Mouse (Mus musculus): Measurements from ENCODE around the gene 2310030G06Rik. TPM values are rescaled to one million over a fixed set of nuclear protein-coding genes. Genes with fewer than 3 reads are reported as not detected.

Gene 2310030G06Rik
- polyA plus RNA-seq, 1 experiment from 2014 or later: not detected

- Histone ChIP-seq H3K4me3 (ENCODE audit: inconsistent target) (peak overlapping the region; percentile 10; the same call in 1 of the 2 replicates), H3K27ac (no peak overlapping the region), H3K36me3 (ENCODE audit: inconsistent target) (no peaks in the 10 kb centered on the region), H3K79me2 (ENCODE audit: inconsistent target) (no peaks in the 10 kb centered on the region)
- under 1% methylated on average over 42 of the region's 45 CpGs for WGBS (ENCODE audit: missing documents)
Observed at GRCm38 (mm10) chr9:50727925-50728651, 18.2 kb downstream of the 2310030G06Rik start.

DNA sequence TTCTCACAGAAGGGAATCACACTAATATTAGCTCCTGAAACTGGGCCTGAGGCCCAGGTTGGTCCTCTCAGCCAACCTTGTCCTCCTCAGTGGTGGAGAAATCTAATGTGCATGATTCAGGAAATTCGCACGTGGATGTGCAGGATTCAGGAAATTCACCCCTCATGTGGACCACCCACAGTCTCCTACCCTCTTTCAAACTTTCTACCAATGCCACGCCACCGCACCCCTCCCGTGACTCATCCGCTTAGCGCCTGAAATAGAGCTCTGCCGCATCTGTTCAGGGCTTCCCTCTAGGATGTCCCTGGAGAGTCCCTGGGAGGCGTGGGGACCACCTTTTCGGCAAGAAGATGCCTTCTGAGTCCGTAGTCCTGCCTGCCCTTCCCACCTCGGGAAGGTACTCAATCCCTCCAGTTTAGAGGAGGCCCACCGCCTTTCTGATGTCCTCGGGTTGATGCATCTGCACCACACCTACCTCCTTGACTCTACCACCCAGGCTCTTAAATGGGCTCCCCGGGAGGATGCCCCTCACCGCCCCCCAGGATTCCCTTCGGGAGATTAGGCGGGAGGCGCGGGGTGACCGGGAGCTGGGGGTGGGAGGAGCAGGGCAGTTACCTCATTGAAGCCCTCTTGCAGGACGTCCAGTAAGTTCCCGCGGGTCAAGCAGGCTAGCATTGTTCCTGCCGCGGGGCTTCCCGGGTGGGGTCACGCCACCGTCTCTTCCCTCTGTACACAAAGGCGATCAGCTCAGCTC is 19.0 kb downstream of the 2310030G06Rik start:
- Histone ChIP-seq H3K36me3 (ENCODE audit: inconsistent target) (no peaks in the 10 kb centered on the region), H3K27ac (no peak overlapping the region), H3K79me2 (ENCODE audit: inconsistent target) (no peaks in the 10 kb centered on the region), H3K4me3 (ENCODE audit: inconsistent target) (no peak overlapping the region)
- 31% methylated on average over 30 of the region's 30 CpGs for WGBS (ENCODE audit: missing documents)

DNA sequence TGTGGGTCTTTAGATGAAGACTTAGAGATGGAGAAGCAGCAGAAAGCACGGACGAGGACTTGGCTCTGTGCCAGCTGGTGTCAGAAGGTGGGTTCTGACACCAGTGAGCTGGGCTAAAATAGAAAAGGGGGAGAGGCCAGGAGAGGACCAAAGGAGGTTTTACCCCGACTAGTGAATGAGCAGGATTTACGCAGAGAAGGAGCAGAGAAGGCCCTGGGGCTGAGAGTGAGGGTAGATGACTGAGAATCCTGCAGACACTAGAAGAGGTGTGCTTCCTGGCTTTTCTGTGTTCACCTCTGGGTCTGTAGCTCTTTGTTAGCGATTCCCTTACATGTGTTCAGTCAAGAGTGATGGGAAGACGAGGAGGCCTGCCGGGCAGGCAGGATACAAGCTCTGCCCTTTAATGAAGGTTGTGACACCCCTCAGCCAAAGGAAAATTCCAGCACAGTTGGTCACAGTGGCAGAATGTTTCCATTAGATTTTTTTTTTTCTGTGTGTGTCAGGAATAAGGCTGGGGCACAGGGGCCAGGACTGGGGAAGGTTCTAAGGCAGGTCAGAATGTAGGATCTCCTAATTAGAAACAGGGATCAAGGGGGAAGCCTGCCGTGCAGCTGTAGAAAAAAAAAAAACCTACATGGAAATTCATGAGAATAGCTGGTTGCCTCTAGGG is 20.3 kb downstream of the 2310030G06Rik start:
- WGBS (ENCODE audit: missing documents): 84% methylated on average over 8 of the region's 8 CpGs
- H3K4me3 ChIP-seq (ENCODE audit: inconsistent target): no peak overlapping the region
- H3K79me2 ChIP-seq (ENCODE audit: inconsistent target): no peaks in the 10 kb centered on the region
- no peak overlapping the region for H3K27ac ChIP-seq
- no peaks in the 10 kb centered on the region for H3K36me3 ChIP-seq (ENCODE audit: inconsistent target)

GRCm38 (mm10) chr9:50724661-50725330 is 21.5 kb downstream of the 2310030G06Rik start:
- WGBS (ENCODE audit: missing documents): 36% methylated on average over 3 of the region's 3 CpGs
- Histone ChIP-seq H3K27ac (no peak overlapping the region), H3K79me2 (ENCODE audit: inconsistent target) (no peaks in the 10 kb centered on the region), H3K36me3 (ENCODE audit: inconsistent target) (no peaks in the 10 kb centered on the region), H3K4me3 (ENCODE audit: inconsistent target) (no peak overlapping the region)

- no peaks in the 10 kb centered on the region for H3K79me2 ChIP-seq (ENCODE audit: inconsistent target)
- H3K4me3 ChIP-seq (ENCODE audit: inconsistent target): no peak overlapping the region
- 90% methylated on average over 2 of the region's 2 CpGs for WGBS (ENCODE audit: missing documents)
- H3K36me3 ChIP-seq (ENCODE audit: inconsistent target): no peaks in the 10 kb centered on the region
- H3K27ac ChIP-seq: no peak overlapping the region
Observed at GRCm38 (mm10) chr9:50724147-50724546, 22.2 kb downstream of the 2310030G06Rik start.

DNA sequence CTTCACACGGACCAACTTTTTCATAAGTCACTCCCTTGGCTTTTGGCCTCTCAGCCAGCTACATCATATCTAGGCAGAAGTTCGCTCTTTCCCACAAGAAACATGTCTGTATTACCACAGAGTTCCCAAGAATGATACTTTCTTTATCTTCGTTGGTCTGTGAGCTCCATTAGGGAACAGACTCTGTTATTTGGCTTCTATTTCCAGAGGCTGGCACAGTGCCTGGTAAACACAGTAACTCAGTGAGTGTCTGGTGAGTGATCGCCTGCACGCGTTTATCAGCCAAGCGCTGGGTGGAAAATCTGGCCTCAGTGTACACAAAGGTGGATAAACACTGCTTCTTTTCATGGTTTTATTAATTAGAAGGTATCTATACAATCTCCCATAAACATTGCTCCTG is 22.9 kb downstream of the 2310030G06Rik start:
- H3K79me2 ChIP-seq (ENCODE audit: inconsistent target): no peaks in the 10 kb centered on the region
- 81% methylated on average over 7 of the region's 7 CpGs for WGBS (ENCODE audit: missing documents)
- no peaks in the 10 kb centered on the region for H3K36me3 ChIP-seq (ENCODE audit: inconsistent target)
- no peak overlapping the region for H3K27ac ChIP-seq
- H3K4me3 ChIP-seq (ENCODE audit: inconsistent target): no peak overlapping the region

GRCm38 (mm10) chr9:50722451-50722911 is 23.9 kb downstream of the 2310030G06Rik start:
- Histone ChIP-seq H3K79me2 (ENCODE audit: inconsistent target) (no peaks in the 10 kb centered on the region), H3K4me3 (ENCODE audit: inconsistent target) (no peak overlapping the region), H3K27ac (no peak overlapping the region), H3K36me3 (ENCODE audit: inconsistent target) (no peaks in the 10 kb centered on the region)
- WGBS (ENCODE audit: missing documents): 80% methylated on average over 8 of the region's 8 CpGs

GRCm38 (mm10) chr9:50721061-50721460 is 25.3 kb downstream of the 2310030G06Rik start:
- Histone ChIP-seq H3K36me3 (ENCODE audit: inconsistent target) (no peaks in the 10 kb centered on the region), H3K79me2 (ENCODE audit: inconsistent target) (no peaks in the 10 kb centered on the region), H3K27ac (no peak overlapping the region), H3K4me3 (ENCODE audit: inconsistent target) (no peak overlapping the region)
- WGBS (ENCODE audit: missing documents): 79% methylated on average over 12 of the region's 12 CpGs

DNA sequence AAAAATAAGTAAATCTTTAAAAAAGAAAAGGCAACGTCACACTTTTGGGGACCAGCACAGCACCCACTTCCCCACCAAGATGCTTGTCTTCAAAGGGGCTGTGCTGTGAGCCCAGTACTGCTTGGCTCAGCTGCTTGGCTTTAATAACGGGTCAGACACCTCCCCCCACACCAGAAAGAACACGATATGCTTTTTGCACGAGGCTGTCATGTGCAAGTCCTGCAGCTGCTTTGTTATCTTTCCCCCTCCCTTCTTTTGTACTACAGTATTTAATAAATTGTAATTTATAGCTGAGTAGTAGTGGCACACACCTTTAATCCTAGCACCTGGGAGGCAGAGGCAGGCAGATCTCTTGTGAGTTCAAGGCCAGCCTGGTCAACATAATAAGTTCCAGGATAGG is 27.5 kb downstream of the 2310030G06Rik start:
- WGBS (ENCODE audit: missing documents): 81% methylated on average over 4 of the region's 4 CpGs
- Histone ChIP-seq H3K79me2 (ENCODE audit: inconsistent target) (no peaks in the 10 kb centered on the region), H3K4me3 (ENCODE audit: inconsistent target) (no peak overlapping the region), H3K27ac (no peak overlapping the region), H3K36me3 (ENCODE audit: inconsistent target) (no peaks in the 10 kb centered on the region)

DNA sequence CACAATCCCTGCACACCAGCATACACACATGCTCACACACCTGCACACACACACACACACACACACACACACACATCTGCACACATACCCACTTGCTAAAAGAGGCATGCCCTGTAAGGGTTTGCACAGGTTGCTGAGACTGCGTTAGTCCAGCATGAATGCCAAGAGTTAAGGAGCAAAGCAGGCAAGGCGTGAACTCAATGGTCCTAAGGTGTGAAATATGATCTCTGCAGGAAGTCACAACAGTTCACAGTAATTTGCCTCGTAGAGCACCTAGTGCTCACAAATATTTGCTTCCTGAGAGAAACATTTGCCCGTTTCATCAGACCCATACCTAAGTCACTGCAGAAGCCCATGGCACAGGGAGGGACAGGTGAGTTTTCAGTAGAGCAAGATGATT is 32.1 kb downstream of the 2310030G06Rik start:
- H3K79me2 ChIP-seq (ENCODE audit: inconsistent target): no peaks in the 10 kb centered on the region
- no peaks in the 10 kb centered on the region for H3K36me3 ChIP-seq (ENCODE audit: inconsistent target)
- H3K27ac ChIP-seq: no peak overlapping the region
- 26% methylated on average over 4 of the region's 4 CpGs for WGBS (ENCODE audit: missing documents)
- no peak overlapping the region for H3K4me3 ChIP-seq (ENCODE audit: inconsistent target)

- 38% methylated on average over 4 of the region's 4 CpGs for WGBS (ENCODE audit: missing documents)
- no peak overlapping the region for H3K27ac ChIP-seq
- H3K36me3 ChIP-seq (ENCODE audit: inconsistent target): no peaks in the 10 kb centered on the region
- no peaks in the 10 kb centered on the region for H3K79me2 ChIP-seq (ENCODE audit: inconsistent target)
- no peak overlapping the region for H3K4me3 ChIP-seq (ENCODE audit: inconsistent target)
Observed at GRCm38 (mm10) chr9:50711337-50711736, 35.0 kb downstream of the 2310030G06Rik start.

- H3K4me3 ChIP-seq (ENCODE audit: inconsistent target): no peak overlapping the region
- no peak overlapping the region for H3K27ac ChIP-seq
- WGBS (ENCODE audit: missing documents): 44% methylated on average over 1 of the region's 2 CpGs
- H3K36me3 ChIP-seq (ENCODE audit: inconsistent target): no peaks in the 10 kb centered on the region
- no peaks in the 10 kb centered on the region for H3K79me2 ChIP-seq (ENCODE audit: inconsistent target)
Observed at GRCm38 (mm10) chr9:50709108-50709507, 37.2 kb downstream of the 2310030G06Rik start.

GRCm38 (mm10) chr9:50704907-50705306 is 41.4 kb downstream of the 2310030G06Rik start:
- Histone ChIP-seq H3K4me3 (ENCODE audit: inconsistent target) (no peak overlapping the region), H3K36me3 (ENCODE audit: inconsistent target) (no peaks in the 10 kb centered on the region), H3K79me2 (ENCODE audit: inconsistent target) (no peaks in the 10 kb centered on the region), H3K27ac (no peak overlapping the region)
- 94% methylated on average over 6 of the region's 6 CpGs for WGBS (ENCODE audit: missing documents)

- Histone ChIP-seq H3K36me3 (ENCODE audit: inconsistent target) (no peaks in the 10 kb centered on the region), H3K27ac (no peak overlapping the region), H3K4me3 (ENCODE audit: inconsistent target) (no peak overlapping the region), H3K79me2 (ENCODE audit: inconsistent target) (no peaks in the 10 kb centered on the region)
- 64% methylated on average over 11 of the region's 11 CpGs for WGBS (ENCODE audit: missing documents)
Observed at GRCm38 (mm10) chr9:50700921-50701691, 45.2 kb downstream of the 2310030G06Rik start.

All from macrophage (primary cell).